Mouse (Mus musculus) adrenal gland, adult 8-10 months (tissue): Measurements from ENCODE around the gene Meis2. TPM values are rescaled to one million over a fixed set of nuclear protein-coding genes. Genes with fewer than 3 reads are reported as not detected.
A peak's percentile ranks its signal among the peaks of the same experiment; 100 is the strongest.

Experiments used
- DNase-seq: peaks from one replicate; pipeline ENCODE4 v3.0.0; 2022
- total RNA-seq, 4 experiments: library from RNA; stranded (reverse); gene quantifications; 2 replicates each; pipeline ENCODE4 v1.2.4; 2022

Gene Meis2
- total RNA-seq, 4 experiments from 2014 or later: 197 to 340 (median 252) TPM

DNA sequence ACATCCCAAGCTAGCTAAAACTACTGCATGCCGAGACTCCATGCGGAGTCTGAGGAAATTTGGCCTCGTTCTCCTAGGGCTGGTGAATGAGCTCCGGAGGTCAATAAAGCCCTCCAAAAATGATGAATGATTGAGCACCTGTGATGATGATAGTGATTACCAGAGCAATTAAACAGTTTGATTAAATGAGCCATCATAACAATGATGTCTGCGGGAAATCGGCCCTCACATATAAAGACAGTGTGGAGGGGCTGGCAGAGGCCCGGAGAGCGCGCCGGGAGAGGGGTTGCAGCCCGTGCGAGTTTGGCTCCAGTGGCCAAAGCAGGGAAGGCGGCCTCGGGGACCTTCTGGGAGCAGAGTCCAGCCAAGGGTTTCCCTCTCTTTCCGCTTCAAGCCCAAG lies 2.1 kb upstream of the Meis2 start:
- DNase-seq: no peak

GRCm38 (mm10) chr2:116067065-116067497 lies 1.4 kb upstream of the Meis2 start:
- DNase-seq: peak; percentile 91

DNA sequence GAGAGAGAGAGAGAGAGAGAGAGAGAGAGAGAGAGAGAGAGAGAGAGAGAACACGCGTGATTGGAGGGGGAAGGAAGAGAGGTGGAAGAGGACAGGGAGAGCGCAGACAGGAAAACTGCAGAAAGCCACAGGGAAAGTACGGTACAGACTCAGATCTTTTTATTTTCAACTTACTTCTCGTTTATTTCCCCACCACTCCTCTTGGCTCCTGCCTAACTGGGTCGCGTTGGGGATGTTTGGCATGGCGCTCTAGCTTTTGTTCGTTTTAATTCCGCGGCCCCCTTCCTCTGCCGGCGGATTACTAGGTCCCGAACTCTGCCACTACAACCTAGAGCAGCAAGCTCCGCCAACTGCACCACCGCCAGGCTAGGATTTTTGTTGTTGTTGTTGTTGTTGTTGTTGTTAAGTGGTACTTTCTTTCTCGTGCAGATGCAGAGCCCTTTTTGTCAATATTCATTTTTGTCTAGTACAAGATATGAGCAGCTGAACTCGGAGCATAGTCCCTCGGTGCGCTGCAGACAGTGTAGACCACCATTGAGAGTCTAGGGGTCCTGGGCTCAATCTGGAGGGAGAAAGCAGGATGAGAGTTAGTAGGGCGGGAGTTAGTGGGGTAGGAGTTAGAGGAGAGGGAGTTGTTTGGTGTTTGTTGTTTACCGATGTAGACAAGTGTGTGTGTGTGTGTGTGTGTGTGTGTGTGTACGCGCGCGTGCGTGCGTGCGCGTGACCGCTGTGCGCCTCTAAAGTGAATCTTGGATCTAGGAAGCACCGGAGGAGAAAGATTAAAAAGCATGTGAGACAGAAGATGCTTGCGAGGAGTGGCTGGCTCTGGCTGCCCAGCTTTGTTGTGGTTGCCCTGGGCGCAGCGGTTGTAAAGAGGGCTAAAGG lies 660 bp upstream of the Meis2 start:
- no peak for DNase-seq

GRCm38 (mm10) chr2:116065057-116065456 lies 582 bp downstream of the Meis2 start:
- DNase-seq: peak; percentile 83

DNA sequence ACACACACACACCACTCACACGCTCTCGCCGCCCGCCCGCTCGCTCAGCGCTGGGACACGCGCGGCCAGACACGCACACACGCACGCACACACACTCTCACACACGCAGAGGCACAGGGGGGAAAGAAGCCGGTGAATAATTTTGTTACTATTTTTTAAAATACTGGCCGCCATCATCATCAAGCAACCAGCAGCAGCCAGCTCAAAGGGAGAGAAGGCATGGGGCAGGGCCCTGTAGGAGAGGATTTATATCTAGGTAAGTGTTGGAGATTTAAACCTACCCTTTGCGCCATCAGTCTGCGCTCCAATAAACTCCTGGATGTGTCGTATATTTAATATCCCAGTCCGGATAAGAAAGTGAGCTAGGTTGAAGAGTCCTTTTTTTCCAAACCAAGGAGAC lies 1.1 kb downstream of the Meis2 start:
- DNase-seq: no peak

DNA sequence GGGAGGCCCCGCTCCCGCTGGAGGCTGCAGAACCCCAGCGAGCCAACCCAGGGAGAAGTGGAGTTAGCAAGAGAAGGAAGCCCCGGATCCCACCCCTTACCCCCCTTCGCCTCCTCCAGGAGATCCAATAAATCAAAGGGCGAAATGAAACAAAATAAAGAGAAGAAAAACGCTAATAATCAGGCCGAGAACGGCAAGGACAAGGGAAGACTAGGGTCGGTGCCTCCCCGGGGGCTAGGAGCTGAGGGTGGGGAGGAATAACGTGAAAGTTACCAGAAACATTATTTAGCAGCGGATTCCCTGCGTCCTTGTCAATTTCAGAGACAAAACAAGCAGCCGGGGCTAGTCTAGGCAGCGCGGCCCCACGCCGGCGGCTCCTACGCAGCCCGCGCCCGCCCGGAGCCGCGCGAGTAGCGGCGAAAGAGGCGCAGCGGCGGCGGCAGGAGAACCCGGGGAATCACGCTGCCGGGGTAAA lies 1.8 kb downstream of the Meis2 start:
- no peak for DNase-seq

DNA sequence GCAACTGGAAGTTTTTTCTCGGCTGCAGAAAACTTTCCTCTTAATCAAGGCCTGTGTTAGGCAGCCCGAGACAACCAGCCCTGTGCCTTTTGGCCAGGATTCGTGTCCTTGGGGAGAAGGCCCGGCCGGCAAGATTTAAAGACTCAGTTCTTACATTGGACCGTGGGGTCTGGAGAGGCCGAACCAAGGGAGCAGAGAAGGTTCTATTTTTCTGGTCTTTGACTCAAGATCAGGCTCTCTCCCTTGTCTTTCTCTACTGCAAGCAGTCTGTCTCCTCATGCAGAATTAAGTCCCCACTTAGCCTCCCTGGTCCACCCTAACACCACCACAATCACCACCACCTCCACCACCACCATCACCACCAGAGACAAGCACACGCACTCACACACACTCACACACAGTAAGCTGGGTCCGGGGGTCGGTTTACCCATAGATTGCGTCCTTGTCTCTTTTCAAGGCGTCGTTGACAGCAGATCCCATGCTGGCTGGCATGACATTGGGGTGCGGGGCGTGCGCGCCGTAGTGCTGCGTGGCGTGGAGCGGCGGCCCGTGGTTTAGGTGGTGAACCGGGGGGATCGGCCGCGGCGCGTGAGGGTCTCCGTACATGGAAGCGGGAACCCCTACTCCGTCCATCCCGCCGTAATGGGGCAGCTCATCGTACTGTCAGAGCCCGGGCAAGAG lies 2.7 kb downstream of the Meis2 start:
- no peak for DNase-seq

- DNase-seq: no peak
Observed at GRCm38 (mm10) chr2:116062251-116062651, 3.4 kb downstream of the Meis2 start.

- no peak for DNase-seq
Observed at GRCm38 (mm10) chr2:116061401-116062021, 4.1 kb downstream of the Meis2 start.

DNA sequence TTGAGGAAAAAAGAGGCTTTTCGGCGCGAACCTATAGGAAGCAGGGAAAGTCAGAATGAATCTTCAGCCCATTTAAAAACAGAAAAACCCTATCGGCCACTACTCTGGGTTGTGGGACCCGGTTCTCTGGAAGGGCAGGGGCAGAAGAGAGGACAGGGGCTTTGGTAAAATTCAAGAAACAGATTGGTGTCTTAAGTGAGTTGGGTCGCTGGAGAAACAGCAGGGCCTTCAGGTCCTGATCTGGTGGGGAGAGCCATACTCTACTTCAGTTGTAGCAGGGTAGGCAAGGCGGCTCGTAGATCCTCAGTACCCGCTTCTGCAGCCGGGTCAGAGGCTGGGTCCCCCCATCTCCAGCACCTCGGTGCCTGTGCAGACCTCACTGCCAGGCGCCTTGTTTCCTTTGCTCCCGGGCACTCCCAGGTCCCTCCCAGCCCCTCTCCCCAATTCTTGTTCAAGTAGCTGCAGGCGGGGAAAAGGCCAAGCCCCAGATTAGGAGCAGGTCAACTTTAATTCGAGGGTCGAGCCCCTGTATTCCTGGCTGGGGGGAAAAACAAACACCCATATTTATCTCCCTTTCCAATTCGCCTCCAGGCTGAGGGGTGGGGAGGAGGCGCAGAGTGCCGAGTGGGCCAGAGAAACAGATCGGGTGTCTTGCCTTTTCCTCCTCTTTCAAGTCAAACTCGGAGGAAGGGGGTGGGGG lies 4.8 kb downstream of the Meis2 start:
- no peak for DNase-seq

DNA sequence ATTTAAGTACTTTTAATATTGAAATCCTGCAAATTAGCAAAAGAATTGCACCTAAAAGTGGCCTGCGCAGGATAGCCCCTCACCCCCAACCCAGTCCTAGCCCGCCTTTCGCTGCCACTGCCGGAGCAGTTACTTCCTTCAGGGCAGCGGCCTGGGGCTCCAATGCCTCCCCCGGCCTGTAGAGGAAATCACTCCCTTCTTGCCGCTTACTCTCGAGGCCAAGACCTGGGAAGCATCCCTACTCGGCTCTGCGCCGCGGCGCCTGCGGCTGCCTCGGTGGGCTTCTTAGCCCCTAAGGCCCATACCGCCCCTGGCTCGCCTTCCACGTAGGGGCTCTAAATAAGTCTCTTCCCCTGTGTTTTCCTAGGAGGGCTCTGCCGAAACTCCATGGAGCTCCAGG lies 5.4 kb downstream of the Meis2 start:
- no peak for DNase-seq

DNA sequence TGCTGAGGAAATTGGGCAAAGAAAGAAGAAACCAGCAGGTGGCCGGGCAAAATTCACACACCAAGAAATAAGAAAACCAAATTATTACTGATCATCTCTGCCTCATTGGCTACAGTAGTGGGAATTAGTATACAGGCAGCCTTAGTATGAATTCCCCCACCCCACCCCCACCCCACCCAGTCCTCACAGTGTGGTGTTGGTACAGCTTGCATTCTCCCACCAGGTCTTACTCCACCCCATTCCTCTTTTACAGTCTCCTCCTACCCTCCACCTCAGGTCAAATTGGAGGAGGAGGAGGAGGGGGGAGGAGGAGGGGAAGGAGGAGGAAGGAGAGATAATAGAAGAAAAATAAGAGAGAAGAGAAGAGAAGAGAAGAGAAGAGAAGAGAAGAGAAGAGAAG lies 6.0 kb downstream of the Meis2 start:
- DNase-seq: no peak

DNA sequence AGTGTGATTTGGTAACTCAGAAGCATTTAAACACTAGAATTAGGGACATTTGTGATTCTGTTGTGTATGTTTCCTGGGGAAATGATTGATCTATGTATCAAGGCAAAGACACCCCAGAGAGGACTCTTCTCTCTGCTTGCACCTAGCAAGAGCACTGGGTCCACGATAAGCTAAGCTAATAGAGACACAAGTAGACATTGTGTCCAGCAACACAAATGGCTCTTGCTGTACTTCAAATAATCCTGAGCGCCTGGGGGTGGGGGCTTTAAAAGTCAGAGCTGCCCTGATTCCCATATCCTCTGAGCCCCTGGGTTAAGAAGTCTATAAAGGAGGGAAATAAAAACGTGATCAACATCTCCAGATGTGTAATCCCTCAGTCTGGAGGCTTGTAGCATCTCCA lies 6.6 kb downstream of the Meis2 start:
- DNase-seq: no peak

- no peak for DNase-seq
Observed at GRCm38 (mm10) chr2:116058511-116058910, 7.1 kb downstream of the Meis2 start.

DNA sequence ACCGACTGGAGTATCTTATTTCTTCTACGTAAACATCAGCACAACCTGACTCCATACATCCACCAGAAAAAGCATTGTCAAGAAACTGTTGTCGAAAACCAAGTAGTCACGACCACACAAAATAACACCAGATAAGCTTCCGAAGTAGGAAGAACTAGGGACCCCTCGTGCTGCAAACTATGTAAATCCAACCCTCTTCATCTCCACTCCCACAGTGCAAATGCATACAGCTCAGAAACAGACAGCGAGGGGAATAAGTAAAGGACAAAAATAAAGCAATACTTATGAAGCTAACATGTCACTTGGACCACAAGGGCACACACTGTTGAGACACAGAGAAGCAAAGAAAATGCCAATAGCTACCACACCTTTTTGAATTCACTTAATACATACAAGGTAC lies 8.8 kb downstream of the Meis2 start:
- DNase-seq: no peak

DNA sequence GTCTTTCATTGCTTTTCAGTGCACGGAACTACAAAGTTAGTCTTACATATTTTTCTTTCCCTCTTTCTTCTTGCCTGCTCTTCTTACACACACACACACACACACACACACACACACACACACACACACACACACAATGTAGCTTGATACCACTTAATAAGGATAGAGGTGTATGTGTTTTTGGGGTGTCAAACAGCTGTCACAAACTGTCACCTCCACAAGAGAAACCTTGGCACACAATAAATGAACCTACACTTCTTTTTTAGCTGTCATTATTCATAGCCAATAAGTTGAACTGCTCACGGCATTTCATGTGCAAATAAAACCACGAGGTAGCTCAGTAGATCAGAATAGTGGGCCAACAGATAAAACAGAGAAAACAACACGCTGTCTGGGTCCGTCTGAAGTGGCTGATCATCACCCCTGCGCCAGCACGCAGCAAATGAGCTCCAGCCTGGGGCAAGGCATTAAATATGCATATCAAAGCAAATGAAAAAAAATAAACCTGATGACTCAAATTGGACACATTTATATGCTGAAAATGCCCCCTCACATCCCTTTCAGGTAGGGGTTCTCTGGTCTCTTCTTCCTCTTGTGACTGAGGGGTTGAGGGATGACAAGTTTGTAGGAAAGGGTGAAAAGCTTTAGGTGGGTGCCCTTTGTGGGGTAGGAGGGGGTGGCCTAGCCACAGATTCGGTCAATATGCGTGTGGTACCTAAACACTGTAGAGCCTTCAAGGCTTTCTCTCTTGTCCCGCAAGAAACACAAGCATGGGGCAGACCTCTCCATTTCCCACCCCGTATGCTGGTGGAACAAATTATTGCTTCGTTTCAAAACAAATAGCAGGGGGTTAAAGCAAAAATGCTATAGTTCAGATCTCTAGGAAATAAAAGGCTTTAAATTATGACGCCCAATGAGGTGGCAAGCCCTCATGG lies 9.7 kb downstream of the Meis2 start:
- DNase-seq: no peak

DNA sequence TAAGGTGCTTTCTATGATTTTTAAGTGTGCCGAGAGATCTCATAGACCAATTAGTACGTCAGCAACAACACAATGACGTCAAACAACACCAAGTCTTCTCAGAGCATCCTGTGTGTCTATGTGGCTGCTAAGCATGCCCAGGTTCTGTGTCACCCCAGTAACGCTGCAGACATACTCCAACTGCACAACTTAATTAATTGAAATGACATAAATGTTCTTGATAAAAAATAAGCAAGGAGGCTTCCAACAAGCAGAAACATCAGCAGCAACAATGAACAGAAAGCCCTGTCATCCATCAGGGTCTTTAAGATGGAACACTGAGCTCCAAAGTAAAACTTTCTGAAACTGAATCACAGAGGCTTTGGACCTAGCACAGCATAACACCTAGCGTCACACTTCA lies 11.7 kb downstream of the Meis2 start:
- no peak for DNase-seq

DNA sequence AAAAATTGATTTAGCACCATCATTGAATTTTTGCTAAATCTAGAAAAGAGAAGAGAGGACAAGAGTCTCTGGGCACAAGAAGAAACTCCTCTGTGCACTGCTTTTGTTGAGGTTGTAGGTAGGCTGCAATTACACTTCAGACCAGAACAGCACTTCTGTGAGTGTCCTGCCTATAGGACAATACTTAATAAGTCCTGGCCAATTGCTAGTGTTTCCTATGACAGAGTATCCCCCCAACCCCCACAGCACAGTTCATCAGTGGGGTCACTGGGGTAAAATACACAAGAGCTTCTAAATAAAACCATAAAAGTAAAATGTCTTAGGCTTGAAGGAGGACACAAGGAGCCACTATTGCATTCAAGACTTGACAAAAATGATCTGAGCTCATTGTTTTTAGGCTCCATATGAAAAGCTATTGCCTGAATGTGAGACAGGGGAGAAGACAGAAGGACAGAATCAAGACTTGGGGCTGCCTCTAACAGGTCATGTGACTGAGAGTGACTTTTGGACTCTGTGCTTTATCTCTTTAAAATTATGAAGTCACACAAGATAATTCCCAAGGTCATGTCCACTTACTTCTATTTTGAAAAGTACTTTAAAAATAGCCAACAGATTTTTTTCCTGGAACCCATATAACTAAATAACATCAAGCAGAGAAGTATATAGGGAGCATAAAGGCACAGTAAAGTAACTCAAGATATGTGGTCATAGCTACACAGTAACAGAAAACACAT lies 12.8 kb downstream of the Meis2 start:
- DNase-seq: no peak

GRCm38 (mm10) chr2:116051906-116052614 lies 13.6 kb downstream of the Meis2 start:
- no peak for DNase-seq

GRCm38 (mm10) chr2:116049710-116050109 lies 15.9 kb downstream of the Meis2 start:
- no peak for DNase-seq
